Mouse (Mus musculus): Measurements from ENCODE around the gene Rab11a.
A peak's percentile ranks its signal among the peaks of the same experiment; 100 is the strongest.
"Not testable (repeated sequence)": the region's sequence is repeated elsewhere in the genome, so short reads cannot be mapped to it uniquely, and the experiment has no call there.

Gene Rab11a

DNA sequence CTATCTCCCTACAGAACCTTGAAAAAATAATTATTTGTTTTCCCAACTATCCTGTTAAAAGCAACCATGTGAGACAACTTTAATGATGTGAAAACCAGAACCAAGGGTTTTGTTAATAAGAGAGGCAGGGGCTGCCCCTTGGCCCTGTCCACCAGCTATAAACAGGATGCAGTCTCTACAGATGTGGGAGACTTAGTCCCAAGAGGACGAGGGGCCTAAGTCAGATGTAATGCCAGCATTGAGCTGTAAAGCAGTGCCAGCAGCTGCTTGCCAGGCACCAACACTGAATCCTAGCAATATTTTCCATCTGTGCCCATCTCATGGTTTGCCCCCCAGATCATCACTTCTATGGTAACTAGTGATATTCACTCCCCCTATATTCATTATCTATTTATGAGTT lies 4.9 kb upstream of the Rab11a start:
- no peak for DNase-seq (ENCODE audit: low read depth)

DNA sequence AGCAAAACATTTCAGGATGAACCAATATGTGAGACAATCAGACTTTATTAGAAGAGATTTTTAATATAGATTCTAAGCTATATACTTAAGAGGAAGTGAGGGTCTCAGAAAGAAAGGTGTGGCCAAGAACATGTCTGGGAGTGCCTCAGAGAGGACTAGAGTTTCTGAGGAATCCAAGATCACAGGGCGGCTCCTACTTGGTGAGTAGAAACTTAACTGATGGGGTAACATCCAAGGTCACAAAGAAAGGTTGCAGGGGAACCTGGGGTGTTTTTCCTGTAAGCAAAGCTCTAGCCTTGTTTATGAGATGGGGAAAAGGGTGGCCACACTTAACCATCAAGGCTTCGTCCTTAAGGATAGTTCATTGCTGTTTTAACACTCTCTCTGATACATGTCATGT lies 1.4 kb upstream of the Rab11a start:
- no peak for DNase-seq (ENCODE audit: low read depth)

DNA sequence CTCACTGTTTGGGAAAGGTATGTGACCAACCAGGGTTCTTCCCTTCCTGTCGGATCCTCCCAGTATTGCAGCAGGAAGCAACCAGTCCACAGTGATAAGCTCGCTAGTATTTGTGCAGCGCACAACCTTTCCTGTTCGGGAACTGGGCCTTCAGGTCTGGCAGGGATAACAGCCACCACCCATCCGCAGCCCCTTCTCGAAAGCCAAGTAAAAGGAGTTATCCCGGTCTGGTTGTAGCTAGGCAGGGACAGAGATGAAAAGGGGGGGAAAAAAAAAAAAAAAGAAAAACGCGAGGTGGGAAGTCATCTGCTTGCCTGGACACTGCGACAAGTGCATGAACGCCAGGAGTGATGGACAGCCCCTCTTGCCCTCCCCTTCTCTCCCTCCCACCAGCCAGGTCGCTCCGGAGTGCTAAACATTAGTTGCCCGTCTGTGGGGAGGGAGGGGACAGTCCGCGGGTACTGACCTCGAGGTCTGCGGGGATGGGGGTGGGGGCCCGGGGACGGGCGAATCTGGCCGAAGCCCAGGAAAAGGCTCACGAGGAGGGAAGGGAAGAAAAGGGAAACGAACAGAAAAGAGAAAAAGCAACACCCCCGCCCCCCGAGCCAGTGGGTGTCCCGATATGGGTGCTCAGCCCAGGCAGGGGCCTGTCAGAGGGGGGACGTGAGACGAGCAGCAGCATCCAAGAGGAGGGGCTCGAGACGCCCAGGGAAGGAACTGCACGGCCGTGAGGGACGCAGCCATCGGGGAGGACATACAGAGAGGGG lies 736 bp downstream of the Rab11a start:
- peak; percentile 72 for DNase-seq (ENCODE audit: low read depth)

DNA sequence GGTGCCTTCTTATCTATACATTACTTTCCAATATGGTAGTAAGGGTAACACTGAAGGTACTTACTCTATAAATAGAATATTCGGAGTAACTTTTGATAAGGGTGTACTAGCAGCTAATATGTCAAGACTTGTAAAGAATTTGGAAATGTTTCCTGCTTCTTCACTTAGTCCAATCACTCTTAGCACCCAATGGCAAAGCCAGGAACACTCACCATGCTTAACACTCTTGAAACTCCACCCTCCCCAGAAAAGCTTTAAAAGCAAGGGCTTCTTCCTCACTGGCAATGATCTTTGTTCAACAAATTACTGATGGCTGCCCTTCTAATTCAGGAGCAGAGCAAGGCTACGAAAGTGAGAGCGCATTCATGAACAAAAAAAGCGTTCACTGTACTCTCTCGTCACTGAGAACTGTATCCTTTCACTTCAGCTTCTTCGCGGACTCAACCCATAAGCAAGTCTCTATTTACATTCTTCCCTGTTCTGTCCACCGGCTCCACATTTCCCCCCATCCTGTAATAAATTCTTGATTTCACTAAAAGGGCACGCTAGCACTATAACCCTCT lies 1.4 kb downstream of the Rab11a start:
- DNase-seq (ENCODE audit: low read depth) = no peak

DNA sequence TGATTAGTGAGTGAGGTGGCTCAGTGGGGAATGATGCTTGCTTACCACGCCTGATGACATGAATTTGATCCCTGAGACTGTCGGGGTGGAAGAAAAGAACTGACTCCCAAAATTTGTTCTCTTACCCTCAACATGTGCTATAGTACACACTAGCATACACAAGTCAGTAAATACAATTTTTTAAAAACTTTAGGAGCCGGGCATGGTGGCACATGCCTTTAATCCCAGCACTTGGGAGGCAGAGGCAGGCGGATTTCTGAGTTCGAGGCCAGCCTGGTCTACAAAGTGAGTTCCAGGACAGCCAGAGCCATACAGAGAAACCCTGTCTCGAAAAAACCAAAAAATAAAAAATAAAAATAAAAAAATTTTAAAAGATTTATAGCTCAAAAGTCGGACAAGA lies 2.6 kb downstream of the Rab11a start:
- not testable (repeated sequence) for DNase-seq (ENCODE audit: low read depth)

DNA sequence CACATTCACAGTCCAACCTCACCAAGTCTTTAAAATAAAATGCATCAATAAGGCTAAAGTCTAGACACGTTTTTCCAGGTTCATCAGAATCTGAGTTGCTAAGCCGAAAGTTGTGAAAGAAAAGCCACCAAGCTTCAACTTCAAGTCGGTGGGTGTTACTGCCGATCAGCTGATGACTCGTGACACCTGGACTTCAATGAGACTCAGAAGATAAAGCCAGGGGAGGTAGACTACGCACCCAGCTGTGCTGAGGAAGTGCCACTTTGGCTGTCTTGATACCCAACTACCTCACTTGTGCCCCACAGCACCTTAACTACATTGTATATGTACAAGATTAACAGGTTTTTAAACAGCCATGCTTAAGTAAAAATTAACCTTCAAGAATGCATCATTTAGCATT lies 3.4 kb downstream of the Rab11a start:
- DNase-seq (ENCODE audit: low read depth) = peak; percentile 36

DNA sequence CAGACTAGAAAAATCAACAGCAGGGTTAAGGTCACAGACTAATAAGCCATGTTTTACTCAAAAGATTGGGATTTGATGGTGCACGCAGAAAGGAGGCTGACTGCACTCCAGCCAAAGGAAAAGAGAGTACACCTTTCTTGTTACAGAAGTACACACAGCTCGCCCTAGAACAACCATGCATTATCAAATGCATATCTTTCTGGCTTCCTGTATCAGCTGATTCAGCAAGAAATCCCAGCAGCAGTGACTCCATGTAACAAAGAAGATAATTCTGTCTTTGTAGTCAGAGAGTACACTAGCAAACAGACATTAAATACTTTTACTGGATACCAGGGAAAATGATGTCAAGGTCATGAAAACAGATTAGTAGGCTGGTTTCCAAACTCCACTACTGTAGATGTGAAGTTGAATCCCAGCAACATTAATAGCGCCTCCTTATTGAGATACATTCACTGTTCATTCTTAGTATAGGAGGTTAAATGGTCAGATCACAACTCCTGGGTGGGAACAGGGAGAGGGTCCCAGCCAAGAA lies 6.5 kb downstream of the Rab11a start:
- DNase-seq (ENCODE audit: low read depth) = no peak

DNA sequence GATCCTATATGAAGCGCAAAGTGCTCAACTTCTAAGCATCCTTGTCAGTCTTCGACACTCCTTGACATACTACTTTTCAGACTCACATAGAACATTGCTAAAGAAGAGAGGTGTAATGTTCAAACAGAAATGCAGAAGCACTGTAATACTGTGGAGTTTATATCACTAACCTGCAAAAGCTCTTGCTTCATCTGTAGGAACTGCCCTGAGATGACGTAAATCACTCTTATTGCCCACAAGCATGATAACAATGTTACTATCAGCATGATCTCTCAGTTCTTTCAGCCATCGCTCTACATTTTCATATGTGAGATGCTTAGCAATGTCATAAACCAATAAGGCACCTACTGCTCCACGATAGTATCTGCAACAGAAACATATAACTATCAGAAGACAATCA lies 11.1 kb downstream of the Rab11a start:
- no peak for DNase-seq (ENCODE audit: low read depth)

DNA sequence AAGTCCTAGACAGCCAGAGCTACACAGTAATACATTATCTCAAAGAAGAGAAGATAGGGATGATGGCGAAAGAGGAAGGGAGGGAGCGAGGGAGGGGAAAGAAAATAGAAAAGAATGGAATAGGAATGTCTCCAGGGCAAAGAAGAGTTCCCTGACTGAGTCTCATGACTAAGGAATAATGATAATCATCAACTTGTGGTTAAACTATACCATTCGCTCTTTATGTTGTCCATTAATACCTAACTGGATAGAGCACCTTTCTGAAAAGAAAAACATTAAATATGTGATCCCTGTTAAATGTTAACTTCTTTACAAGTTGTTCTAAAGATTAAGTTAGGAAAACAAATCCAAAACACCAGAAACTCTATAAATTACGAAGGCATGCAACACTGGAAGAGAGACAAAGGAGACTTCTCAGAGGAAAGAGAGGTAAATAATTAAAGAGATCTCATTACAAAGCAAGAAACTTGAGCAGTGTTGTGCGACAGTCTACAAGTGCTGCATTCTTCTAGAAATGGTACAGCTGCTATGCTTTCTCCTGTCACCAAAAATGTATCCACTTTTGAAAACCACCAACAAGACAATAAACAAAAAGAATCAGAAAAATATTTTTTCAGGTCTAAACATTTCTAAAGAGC lies 17.9 kb downstream of the Rab11a start:
- no peak for DNase-seq (ENCODE audit: low read depth)

DNA sequence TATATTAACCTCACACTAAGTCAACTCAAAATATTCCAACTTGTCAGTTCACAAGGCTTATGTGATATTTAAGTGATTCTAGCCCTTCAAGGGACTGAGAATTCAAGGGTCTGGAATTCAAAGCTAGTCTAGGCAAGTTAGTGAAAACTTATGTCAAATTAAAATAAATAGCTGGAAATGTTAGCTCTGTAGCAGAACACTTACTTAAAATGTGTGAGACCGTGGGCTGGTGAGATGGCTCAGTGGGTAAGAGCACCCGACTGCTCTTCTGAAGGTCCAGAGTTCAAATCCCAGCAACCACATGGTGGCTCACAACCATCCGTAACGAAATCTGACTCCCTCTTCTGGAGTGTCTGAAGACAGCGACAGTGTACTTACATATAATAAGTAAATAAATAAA lies 27.3 kb downstream of the Rab11a start:
- DNase-seq (ENCODE audit: low read depth) = not testable (repeated sequence)

DNA sequence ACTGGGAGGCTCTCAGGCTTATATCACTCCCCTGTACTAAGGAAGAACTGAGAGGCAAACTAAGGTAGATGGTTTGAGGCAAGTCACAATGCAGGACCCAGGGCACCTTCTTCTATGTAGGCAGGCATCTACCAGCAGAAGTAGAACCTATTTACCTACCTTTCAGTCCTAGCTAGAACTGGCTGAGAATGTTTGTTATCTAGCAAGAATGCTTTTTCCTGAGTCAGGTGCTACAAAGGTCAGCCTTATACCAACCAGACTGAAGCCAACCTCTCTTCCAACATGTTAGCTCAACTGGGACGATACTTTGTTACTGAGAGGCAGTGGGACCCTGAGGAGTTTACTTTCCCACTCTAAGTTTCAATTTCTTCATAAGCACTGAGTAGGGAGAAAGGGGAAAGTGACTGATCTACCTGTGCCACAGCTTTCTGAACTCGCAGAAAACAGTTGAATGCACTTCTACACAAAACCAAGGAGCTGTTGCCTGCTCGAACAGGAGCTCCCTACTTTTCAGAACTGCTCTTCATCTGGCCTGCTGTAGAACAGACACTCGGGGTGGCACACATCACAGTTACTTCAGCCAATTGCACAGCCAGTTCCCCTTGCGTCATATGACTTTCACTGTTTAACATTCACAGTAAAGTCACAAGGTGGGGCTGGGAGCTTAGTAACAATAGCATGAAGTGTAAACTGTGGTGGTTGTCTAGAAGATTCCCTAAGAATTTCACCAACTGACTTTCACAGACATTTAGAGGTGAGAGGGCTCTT lies 33.3 kb downstream of the Rab11a start:
- DNase-seq (ENCODE audit: low read depth) = no peak

DNA sequence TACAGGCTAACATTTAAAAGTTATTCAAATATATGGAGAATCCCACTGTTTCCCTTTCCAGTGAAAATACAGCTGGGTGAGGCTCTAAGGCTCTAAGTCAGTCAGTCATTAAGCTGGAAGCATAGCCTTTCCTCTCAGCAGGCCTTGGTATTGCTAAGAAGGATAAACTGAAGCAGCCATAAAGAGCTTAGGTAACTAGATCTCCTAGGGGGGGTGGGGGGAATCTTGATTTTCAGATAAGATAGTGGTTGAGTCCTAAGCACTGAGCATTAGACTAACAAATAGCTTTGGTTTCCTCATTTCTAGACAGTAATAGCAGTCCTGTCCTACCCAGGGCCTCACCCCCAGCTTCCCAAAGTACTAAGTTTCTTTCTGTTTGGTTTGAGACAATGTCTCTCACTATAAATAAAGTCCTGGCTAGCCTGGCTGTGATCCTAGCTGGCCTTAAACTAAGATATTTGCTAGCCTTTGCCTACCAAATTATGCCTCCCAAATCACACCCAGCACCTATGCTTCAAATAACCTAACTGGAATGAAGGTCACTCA lies 34.1 kb downstream of the Rab11a start:
- no peak for DNase-seq (ENCODE audit: low read depth)

DNA sequence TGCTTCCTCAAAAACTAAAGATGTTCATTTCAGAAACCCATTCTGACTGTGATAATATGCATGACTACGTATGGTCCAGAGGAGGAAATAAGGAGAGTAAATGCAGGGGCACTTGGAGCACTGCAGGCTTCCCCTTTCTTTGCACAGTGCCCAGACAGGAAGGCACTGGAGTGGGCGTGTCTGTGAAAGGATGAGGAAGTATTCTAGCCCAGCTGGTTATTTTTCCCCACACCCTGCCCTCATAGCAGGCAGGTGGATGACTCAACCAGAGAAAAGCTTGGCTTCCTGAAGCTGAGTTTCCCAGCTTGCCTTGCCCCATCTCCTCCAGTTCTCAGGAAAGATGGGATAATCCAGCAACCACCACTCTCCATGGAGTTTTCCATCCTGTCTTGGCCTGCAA lies 34.6 kb downstream of the Rab11a start:
- DNase-seq (ENCODE audit: low read depth) = peak; percentile 53

DNA sequence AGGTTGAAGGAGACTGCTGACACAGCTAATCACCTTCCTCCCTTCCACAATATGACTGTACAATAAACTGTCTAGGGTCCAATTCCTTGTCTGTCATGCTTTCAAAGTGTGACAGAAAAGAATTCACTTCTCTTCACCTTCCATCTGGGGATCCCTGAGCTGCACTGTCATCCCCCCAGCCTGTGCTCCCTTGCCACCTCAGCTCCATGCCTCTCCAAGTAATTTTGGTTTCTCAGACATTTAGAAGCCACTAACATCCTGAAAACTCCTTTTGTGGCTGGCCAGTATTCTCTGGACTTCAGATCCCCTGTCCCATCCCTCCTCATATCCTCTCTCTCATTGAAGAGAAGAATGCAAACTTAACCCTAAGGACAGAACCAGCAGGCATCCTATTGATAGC lies 35.2 kb downstream of the Rab11a start:
- no peak for DNase-seq (ENCODE audit: low read depth)

DNA sequence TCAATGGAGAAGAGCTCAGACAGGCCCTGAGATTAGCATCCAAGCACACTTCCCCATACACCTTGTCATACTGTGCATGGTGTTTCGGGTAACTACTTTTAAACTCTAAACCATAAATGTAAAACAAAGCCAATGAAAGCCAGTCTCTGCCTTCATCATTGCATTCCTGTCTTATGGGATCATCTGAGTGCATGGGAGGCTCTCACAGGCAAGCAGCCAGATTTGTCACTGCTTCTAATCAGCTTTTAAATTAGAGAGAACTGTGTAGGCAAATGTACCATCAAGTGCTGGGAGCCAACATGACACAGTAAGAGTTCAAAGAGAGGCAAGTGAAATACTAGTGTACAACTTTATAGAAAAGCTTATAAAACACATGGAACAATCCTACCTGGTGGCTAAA lies 35.9 kb downstream of the Rab11a start:
- no peak for DNase-seq (ENCODE audit: low read depth)

DNA sequence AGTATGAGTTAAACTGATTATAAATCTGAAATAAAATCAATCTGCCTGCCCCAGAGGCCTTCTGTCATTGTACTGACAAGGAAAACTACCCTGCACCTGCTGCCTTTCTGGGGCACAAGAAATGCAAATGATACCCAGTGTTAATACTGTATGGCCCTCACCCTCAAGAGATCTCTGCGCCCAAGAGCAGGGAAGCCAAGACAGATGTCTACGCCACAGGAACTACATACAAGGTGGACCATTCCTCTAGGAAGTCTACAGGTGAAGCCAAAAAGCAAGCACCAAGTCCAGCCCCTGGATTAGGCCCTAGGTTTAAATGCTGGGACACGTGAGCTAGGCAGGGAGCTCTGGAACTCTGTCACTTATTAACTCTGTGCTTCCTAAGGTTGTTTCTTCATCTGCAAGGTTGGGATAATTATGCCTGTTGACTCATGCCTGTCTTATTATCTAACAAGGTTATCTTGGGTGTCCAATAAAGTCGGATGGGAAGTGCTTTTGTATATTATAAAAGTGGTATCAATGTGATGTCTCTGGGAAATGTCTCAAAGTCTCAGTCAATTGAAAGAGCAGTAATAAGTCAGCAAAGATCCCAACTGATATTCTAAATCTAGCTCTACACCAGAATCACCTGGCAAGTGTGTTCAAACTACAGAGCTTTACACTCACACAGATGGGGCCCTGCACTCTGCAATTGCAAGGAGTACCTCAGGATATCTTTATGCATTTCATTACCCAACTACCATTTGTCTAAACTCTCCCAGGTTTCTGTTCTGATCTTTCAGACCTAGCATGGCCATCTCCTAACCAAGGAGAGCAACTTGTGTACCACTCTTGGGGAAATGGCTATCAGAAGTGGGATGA lies 36.9 kb downstream of the Rab11a start:
- no peak for DNase-seq (ENCODE audit: low read depth)

DNA sequence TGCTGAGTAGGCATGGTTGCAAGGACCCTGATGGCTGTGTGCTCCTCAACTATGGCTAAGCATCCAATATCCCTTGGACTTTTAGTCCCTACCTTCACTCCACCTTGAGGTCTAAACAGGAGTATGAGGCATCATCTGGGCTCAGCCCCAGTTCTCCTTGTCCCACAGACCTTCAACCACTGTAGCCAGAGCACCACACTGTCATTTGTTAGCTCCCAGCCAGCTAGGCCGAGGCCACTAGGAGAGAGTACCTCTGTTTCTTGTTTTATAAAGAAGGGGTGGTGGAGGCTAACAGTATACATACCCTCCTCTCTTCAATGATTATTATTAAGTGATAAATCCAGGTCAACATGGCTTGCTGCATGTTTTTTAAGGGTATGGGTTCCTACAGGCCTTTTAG lies 39.0 kb downstream of the Rab11a start:
- no peak for DNase-seq (ENCODE audit: low read depth)

DNA sequence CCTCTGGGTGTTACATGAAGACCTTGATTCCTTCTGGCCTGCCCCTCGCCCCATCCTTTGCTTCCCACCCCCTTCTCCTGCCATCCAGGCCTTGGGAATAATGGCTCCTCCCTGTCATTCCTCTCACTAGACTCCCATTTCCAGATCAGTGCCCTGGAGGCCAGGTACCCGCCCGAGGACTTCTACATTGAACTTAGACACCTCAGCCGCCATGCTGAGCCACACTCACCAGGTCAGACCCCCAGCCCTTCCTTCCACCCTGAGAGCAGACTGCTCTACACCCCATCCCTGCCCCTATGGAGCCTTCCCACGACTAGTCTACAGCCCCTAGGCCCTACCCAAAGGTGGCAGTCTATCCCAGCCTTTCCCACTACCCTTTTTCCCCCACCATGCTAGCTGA lies 39.9 kb downstream of the Rab11a start:
- DNase-seq (ENCODE audit: low read depth) = no peak

DNA sequence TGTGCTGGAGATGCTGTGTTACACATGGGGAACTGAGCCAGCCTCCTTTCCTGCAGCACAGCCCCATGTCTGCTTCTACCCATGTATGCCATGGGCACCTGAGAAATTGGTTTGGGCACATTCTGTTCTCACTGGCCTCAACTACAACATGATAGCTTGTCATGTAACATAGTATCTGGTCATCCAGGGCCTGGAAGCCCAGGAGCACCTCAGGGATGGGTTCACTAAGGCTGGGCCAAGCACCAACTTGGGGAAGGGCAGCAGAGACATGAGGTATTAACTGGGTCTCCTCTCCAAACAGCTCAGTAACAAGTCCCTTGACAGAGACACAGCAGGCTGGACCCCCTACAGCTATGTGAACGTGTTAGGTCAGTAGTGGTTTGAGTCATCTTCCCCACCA lies 40.6 kb downstream of the Rab11a start:
- DNase-seq (ENCODE audit: low read depth) = no peak

DNA sequence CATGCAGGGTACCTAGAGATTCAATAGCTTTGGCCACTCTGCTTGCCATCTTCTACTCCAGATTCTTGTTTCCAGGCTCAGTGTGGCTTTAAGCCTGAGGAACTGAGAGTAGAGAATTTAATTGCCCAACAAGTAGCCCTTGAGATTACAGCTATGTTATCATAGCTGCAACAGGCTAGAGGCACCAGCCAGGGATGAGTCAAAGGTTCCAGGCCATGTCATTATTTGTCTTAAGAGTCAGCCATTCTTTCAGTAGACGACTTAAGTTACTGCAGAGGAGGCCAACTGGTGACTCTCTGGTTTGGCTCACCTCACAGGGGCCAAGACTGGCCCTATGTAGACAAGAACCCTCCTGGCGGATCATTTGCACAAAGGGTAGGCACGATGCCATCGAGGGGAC lies 41.2 kb downstream of the Rab11a start:
- DNase-seq (ENCODE audit: low read depth) = no peak

DNA sequence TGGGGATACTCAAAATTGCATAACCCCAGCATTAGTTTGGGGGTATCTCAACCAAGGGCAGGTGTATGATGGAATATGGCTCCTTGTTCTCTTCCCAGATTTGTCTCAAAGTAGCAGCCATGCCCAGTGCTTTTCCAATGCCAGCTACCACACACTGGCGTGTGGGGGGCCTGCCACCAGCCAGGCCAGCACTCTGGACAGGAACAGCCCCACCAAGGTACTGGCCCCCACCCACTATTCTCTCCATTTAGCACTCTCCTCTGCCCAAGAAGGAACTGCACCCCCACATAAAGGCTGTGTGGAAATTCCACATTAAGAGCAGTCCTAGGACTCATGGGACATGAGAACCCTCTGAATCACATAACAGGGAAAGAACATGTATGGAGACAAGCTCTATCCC lies 42.3 kb downstream of the Rab11a start:
- no peak for DNase-seq (ENCODE audit: low read depth)

Data from induced T-regulatory cell, adult 2 months (primary cell).